Mouse (Mus musculus) erythroblast, embryonic 14.5 days (primary cell): ENCODE measurements around the gene Mta1.

Experiments
- GATA1 ChIP-seq: IDR thresholded peaks from 2 replicates; pipeline ENCODE4 v1.6.1; 2012; ENCODE audit warnings: low read length, inconsistent platforms, mixed read lengths
- TAL1 ChIP-seq: IDR thresholded peaks from 3 replicates; pipeline ENCODE4 v1.6.1; 2012; ENCODE audit warnings: low read length, inconsistent platforms, mixed read lengths

- TF ChIP-seq GATA1 (no peak), TAL1 (no peak)
Observed at GRCm38 (mm10) chr12:113152272-113152661, 54.2 kb downstream of the Mta1 start.
